Mouse (Mus musculus) lung, embryonic 14.5 days (tissue): Measurements from ENCODE around the gene 1700028J19Rik. TPM values are rescaled to one million over a fixed set of nuclear protein-coding genes. Genes with fewer than 3 reads are reported as not detected.
"Not testable (repeated sequence)": the region's sequence is repeated elsewhere in the genome, so short reads cannot be mapped to it uniquely, and the experiment has no call there.

Experiments
- ATAC-seq: fragments of 200-750 bp; cut with Nextera tagmentation; 2 replicates; pipeline ENCODE4 v1.8.0; 2017; ENCODE audit warnings: mild to moderate bottlenecking, moderate TSS enrichment, moderate library complexity; ENCODE audit not compliant: insufficient read depth
- DNase-seq: peaks from one replicate; pipeline ENCODE4 v3.0.0-alpha.2; 2015
- H3K27ac ChIP-seq: fragments of 300-500 bp; sonication (generic); 2 replicates; pipeline ENCODE4 v1.5.1; 2014; ENCODE audit warnings: low read depth, mild to moderate bottlenecking, moderate library complexity
- H3K27me3 ChIP-seq: fragments of 300-500 bp; sonication (generic); 2 replicates; pipeline ENCODE4 v1.6.1; 2014; ENCODE audit warnings: low read length, control low read depth; ENCODE audit not compliant: insufficient read depth
- H3K36me3 ChIP-seq: fragments of 300-500 bp; sonication (generic); 2 replicates; pipeline ENCODE4 v1.6.1; 2014; ENCODE audit warnings: control low read depth; ENCODE audit not compliant: insufficient read depth
- H3K4me1 ChIP-seq: fragments of 300-500 bp; sonication (generic); 2 replicates; pipeline ENCODE4 v1.6.1; 2014; ENCODE audit warnings: antibody characterized with exemption, control low read depth; ENCODE audit not compliant: insufficient read depth
- H3K4me2 ChIP-seq: fragments of 300-500 bp; sonication (generic); 2 replicates; pipeline ENCODE4 v1.6.1; 2014; ENCODE audit warnings: mild to moderate bottlenecking
- H3K4me3 ChIP-seq: fragments of 300-500 bp; sonication (generic); 2 replicates; pipeline ENCODE4 v1.5.1; 2014; ENCODE audit warnings: low read depth, low read length
- H3K9ac ChIP-seq: fragments of 300-500 bp; sonication (generic); 2 replicates; pipeline ENCODE4 v1.6.1; 2014
- H3K9me3 ChIP-seq: fragments of 300-500 bp; sonication (generic); 2 replicates; pipeline ENCODE4 v1.6.1; 2016; ENCODE audit warnings: low read depth, low read length, control low read depth
- CTCF ChIP-seq: IDR thresholded peaks from 2 replicates; pipeline ENCODE4 v1.5.1; 2016; ENCODE audit warnings: antibody characterized with exemption, low read depth
- WGBS: fragments of 180-500 bp; shearing (Covaris S2); extraction: QIAGEN DNeasy Blood & Tissue Kit; methylation state at CpG from one replicate; pipeline ENCODE4 v1.1.7; 2014; 5-methylcytosine and 5-hydroxymethylcytosine counted together
- polyA plus RNA-seq: library from polyadenylated mRNA; unstranded; fragments of >200 nt; fragmentation: Nextera tagmentation; extraction: Ambion mirVana; gene quantifications from 2 replicates; pipeline ENCODE4 v1.2.1, GENCODE M21; 2014

1700028J19Rik gene
- polyA plus RNA-seq, 1 experiment from 2014 or later = 1.5 TPM

DNA sequence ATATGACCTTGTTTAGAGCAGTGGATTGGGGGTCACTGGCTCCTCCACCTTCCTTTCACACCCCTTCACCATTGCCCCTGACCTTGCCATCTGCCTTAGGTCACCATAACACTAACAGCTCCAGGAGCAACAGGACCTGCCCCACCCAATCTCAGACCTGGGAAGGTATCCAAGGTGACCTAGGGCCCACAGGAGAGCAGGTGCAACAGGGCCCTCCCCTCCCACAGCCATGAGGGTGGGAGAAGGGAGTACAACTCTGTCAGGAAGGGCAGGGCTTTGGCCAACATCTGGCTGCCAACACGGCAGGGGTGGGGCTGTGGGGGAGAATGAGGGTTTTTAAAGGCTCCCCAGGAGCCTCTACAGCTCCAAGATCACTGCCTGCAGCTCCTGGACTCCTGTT lies 21.4 kb downstream of the 1700028J19Rik start, which contains the start of gene Klk1:
Gene Klk1, plus strand, starts transcription at position 285 of the 400 bp plus-strand sequence.
- no peak for TF ChIP-seq CTCF
- H3K9me3 ChIP-seq = no peaks in the 10 kb centered on the region
- ATAC-seq = no peak
- H3K4me3 ChIP-seq = no peak within 1 kb of the TSS
- no peak for DNase-seq
- 44% methylated on average over 1 of the region's 1 CpGs for WGBS
- H3K27ac ChIP-seq = no peak within 1 kb of the TSS
- no peak within 1 kb of the TSS for H3K9ac ChIP-seq
- H3K4me2 ChIP-seq = no peak within 1 kb of the TSS
- H3K36me3 ChIP-seq = no peaks in the 10 kb centered on the region
- H3K27me3 ChIP-seq = no peaks in the 10 kb centered on the region
- H3K4me1 ChIP-seq = no peaks in the 10 kb centered on the region

DNA sequence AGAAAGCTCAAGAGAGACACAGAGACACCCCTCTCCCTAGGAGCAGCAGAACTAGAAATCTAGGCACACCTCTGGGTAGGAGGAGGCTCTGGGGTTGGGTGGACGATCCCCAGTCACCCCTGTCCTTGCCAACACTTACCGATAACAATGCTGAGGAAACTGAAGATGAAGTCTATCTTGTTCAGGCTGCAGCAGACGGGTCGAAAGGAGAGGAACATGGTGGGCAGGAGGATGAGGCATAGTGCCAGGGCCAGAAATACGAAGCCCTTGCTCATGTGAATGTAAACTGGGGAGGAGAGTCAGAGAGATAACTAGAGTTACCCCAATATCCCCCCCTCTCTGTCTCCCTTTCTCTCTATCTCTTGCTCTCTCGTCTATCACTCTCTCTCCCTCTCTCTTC lies 24.2 kb downstream of the 1700028J19Rik start:
- not testable (repeated sequence) for H3K9ac ChIP-seq, H3K27ac ChIP-seq, H3K27me3 ChIP-seq, H3K4me1 ChIP-seq, H3K4me2 ChIP-seq, ATAC-seq, H3K4me3 ChIP-seq, H3K9me3 ChIP-seq, DNase-seq, H3K36me3 ChIP-seq
- WGBS = 60% methylated on average over 6 of the region's 6 CpGs

DNA sequence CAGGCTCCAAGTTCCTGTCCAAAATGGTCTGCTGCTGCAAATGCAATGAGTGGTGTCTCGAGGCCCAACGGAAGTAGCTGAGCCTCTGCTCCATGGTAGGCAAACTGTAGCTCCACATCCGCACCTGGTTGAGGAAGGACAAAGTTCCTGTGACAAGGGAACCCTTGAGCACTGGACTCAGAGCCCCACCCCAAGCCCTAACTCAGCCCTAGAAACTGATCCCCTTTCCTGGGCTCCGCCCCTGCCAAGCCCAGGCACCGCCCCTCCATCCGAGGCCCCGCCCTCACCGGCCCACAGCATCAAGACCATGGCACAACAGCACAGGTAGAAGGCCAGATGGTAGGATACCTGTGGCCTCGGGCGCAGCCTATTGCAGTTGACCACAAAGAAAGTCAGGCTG lies 24.9 kb downstream of the 1700028J19Rik start:
- 64% methylated on average over 8 of the region's 10 CpGs for WGBS
- not testable (repeated sequence) for H3K4me1 ChIP-seq, H3K9ac ChIP-seq, H3K27ac ChIP-seq, DNase-seq, ATAC-seq, H3K9me3 ChIP-seq, H3K27me3 ChIP-seq, H3K4me3 ChIP-seq, H3K36me3 ChIP-seq, H3K4me2 ChIP-seq

DNA sequence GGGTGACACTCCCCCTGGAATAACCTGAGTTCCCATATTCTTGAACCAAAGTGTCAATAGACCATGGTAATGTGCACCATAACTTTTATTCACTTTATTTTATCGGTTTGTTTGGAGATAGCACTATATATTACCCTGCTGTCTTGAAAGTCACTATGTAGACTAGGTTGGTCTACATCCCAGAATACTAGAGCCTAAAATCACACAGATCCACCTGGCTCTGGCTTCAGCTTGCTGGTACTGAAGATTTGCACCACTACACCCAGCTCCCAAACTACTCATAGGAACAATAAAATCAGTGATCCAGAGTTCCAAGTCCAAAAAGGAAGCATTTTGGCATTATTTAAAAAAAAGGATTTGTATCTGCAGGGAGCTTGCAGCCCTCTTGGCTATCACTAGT lies 30.9 kb downstream of the 1700028J19Rik start, which contains the start of gene Klk1b5:
Gene Klk1b5, plus strand, starts transcription at position 301 of the 400 bp plus-strand sequence.
- Histone ChIP-seq H3K4me2 (no peak within 1 kb of the TSS), H3K27me3 (no peaks in the 10 kb centered on the region), H3K27ac (no peak within 1 kb of the TSS), H3K9me3 (no peaks in the 10 kb centered on the region), H3K4me3 (no peak within 1 kb of the TSS), H3K36me3 (no peaks in the 10 kb centered on the region), H3K9ac (no peak within 1 kb of the TSS), H3K4me1 (no peaks in the 10 kb centered on the region)
- ATAC-seq (no peak), DNase-seq (no peak)
- no peak for TF ChIP-seq CTCF
- 72% methylated on average over 1 of the region's 1 CpGs for WGBS

DNA sequence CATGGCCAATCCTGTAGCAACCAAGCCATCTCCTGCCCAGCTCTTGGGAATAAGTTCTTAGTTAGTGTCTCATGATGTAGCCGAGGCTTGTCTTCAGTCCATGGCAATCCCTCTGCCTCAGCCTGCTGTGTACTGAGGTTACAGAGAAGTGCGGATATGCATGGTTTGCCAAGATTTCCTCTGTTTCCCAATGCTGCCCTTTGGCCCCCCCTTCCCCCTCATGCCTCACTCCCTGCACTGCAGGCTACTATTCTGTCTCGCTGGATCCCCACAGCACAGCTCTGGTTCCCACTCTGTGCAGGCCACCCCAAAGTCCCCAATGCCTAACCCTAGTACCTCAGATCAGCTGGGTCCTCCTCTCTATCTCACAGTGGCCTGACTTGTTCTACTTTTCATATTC lies 38.2 kb downstream of the 1700028J19Rik start:
- no peak for ATAC-seq
- WGBS = 74% methylated on average over 3 of the region's 3 CpGs

DNA sequence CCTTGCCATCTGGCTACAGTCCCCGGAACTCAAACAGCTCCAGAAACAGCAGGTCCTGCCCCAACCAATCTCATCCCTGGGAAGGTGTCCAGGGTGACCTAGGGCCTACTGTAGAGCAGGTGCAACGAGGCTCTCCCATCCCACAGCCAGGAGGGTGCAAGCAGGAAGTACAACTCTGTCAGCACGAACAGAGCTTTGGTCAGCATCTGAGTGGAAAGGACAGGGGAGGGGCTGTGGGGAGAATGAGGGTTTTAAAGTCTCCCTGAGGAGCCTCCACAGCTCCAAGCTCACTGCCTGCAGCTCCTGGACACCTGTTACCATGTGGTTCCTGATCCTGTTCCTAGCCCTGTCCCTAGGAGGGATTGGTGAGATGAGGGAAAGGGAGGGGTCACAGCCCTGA lies 39.4 kb downstream of the 1700028J19Rik start, which contains the start of gene Klk1b4:
Gene Klk1b4, plus strand, starts transcription at position 301 of the 400 bp plus-strand sequence.
- H3K4me1 ChIP-seq, DNase-seq, H3K9me3 ChIP-seq, H3K9ac ChIP-seq, ATAC-seq, H3K27ac ChIP-seq, H3K4me3 ChIP-seq, H3K36me3 ChIP-seq, H3K27me3 ChIP-seq, H3K4me2 ChIP-seq: not testable (repeated sequence)
- WGBS = 32% methylated on average over 3 of the region's 3 CpGs

More for the DNA sequence above, 38.2 kb downstream of the 1700028J19Rik start:
- Histone ChIP-seq H3K4me1 (no peaks in the 10 kb centered on the region), H3K36me3 (no peaks in the 10 kb centered on the region), H3K9me3 (no peaks in the 10 kb centered on the region), H3K27me3 (no peaks in the 10 kb centered on the region), H3K9ac (no peak overlapping the region), H3K4me3 (no peak overlapping the region), H3K4me2 (no peak overlapping the region), H3K27ac (no peak overlapping the region)
- TF ChIP-seq CTCF = no peak
- no peak for DNase-seq

DNA sequence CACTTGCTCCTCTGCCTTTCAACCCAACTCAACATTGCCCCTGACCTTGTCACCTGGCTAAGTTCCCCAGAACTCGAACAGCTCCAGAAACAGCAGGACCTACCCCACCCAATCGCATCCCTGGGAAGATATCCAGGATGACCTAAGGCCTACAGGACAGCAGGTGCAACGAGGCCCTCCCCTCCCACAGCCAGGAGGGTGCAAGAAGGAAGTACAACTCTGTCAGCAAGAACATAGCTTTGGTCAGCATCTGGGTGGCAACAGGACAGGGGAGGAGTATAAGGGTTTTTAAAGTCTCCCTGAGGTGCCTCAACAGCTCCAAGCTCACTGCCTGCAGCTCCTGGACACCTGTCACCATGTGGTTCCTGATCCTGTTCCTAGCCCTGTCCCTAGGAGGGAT lies 48.6 kb downstream of the 1700028J19Rik start, which contains the start of gene Klk1b3:
Gene Klk1b3, plus strand, starts transcription at position 301 of the 400 bp plus-strand sequence.
- Histone ChIP-seq H3K27me3 (no peaks in the 10 kb centered on the region), H3K27ac (no peak within 1 kb of the TSS), H3K9ac (no peak within 1 kb of the TSS), H3K4me1 (no peaks in the 10 kb centered on the region), H3K4me2 (no peak within 1 kb of the TSS), H3K4me3 (no peak within 1 kb of the TSS), H3K9me3 (no peaks in the 10 kb centered on the region), H3K36me3 (no peaks in the 10 kb centered on the region)
- 63% methylated on average over 3 of the region's 3 CpGs for WGBS
- ATAC-seq = no peak
- DNase-seq = no peak
- no peak for TF ChIP-seq CTCF

DNA sequence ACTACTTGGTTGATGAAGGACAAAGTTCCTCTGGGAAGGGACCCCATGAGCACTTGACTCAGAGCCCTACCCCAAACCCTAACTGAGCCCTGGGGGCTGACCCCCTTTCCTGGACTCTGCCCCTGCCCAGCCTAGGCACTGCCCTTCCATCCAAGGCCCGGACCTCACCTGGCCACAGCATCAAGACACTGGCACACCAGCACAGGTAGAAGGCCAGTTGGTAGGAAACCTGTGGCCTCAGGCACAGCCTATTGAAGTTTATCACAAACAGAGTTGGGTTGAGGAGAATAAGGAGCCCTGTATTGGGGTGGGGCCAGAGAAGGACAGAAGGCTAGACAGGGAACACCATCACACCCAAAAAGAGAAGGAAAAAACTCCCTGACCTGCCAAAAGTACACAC lies 53.0 kb downstream of the 1700028J19Rik start:
- H3K4me1 ChIP-seq, ATAC-seq, H3K4me2 ChIP-seq, H3K9me3 ChIP-seq, DNase-seq, H3K27me3 ChIP-seq, H3K4me3 ChIP-seq, H3K36me3 ChIP-seq, H3K9ac ChIP-seq, H3K27ac ChIP-seq: not testable (repeated sequence)
- WGBS = 87% methylated on average over 1 of the region's 1 CpGs

DNA sequence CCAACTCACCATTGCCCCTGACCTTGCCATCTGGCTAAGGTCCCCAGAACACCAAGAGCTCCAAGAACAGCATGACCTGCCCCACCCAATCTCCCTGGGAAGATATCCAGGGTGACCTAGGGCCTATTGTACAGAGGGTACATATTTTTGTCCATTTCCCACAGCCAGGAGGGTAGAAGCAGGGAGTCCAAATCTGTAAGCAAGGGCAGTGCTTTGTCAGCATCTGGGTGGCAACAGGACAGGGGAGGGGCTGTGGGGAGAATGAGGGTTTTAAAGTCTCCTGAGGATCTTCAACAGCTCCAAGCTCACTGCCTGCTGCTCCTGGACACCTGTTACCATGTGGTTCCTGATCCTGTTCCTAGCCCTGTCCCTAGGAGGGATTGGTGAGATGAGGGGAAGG lies 58.6 kb downstream of the 1700028J19Rik start, which contains the start of gene Klk1b24:
Gene Klk1b24, plus strand, starts transcription at position 301 of the 400 bp plus-strand sequence.
- ATAC-seq, H3K36me3 ChIP-seq, H3K27me3 ChIP-seq, H3K4me3 ChIP-seq, H3K9ac ChIP-seq, DNase-seq, H3K27ac ChIP-seq, H3K4me2 ChIP-seq, H3K9me3 ChIP-seq, H3K4me1 ChIP-seq: not testable (repeated sequence)

DNA sequence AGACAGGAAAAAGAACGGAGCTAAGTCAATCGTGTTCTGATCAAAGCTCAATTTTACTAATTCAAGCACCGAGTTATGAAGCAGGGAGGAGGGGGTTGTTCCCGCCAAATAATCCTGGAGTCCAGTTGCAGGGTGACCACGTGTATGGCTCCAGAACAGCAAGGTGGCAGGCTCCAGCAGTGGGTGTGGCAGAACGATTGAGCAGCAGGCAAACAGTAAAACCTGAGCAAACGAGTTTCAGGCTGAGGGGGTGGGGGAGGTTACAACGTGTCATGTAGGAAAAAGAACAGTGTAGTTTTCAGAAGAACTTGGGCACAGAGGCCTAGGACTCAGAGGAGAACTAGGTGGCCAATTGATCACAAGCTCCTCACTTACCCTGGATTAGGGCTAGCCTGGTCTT lies 60.0 kb downstream of the 1700028J19Rik start:
- not testable (repeated sequence) for H3K27ac ChIP-seq, H3K4me2 ChIP-seq, H3K36me3 ChIP-seq, H3K9ac ChIP-seq, ATAC-seq, H3K27me3 ChIP-seq, H3K9me3 ChIP-seq, H3K4me3 ChIP-seq, H3K4me1 ChIP-seq
- WGBS = 52% methylated on average over 8 of the region's 8 CpGs
- DNase-seq = peak; percentile 1
